Mouse (Mus musculus) liver, embryonic 11.5 days (tissue): ENCODE measurements at regions not wholly inside any gene's neighbourhood (a gene's known extent, or its start where the extent isn't known, plus 50 kb on each side); places are given as distances from the start of the nearest gene placed in this dataset.

Experiments used
- ATAC-seq: fragments of 200-750 bp; cut with Nextera tagmentation; replicated peaks from 2 replicates; pipeline ENCODE4 v1.8.0; 2017; ENCODE audit warnings: moderate number of reproducible peaks, mild to moderate bottlenecking, moderate TSS enrichment, moderate library complexity; ENCODE audit not compliant: low FRiP score
- DNase-seq: peaks from one replicate; pipeline ENCODE4 v3.0.0-alpha.2; 2017; ENCODE audit warnings: low spot score
- H3K27ac ChIP-seq: fragments of 300-500 bp; sonication (generic); 2 replicates; pipeline ENCODE4 v1.5.1; 2014; ENCODE audit warnings: mild to moderate bottlenecking, low read depth, low read length, control low read depth
- H3K27me3 ChIP-seq: fragments of 300-500 bp; sonication (generic); replicated peaks from 2 replicates; pipeline ENCODE4 v1.6.1; 2014; ENCODE audit warnings: low read length, mixed read lengths; ENCODE audit not compliant: control insufficient read depth, insufficient read depth
- H3K36me3 ChIP-seq: fragments of 300-500 bp; sonication (generic); 2 replicates; pipeline ENCODE4 v1.6.1; 2014; ENCODE audit warnings: mild to moderate bottlenecking, low read length, moderate library complexity, mixed read lengths; ENCODE audit not compliant: control insufficient read depth, insufficient read depth
- H3K4me1 ChIP-seq: fragments of 300-500 bp; sonication (generic); replicated peaks from 2 replicates; pipeline ENCODE4 v1.6.1; 2014; ENCODE audit warnings: low read length, mixed read lengths; ENCODE audit not compliant: control insufficient read depth, insufficient read depth
- H3K4me2 ChIP-seq: fragments of 300-500 bp; sonication (generic); 2 replicates; pipeline ENCODE4 v1.6.1; 2014; ENCODE audit warnings: mild to moderate bottlenecking, control low read depth, moderate library complexity
- H3K4me3 ChIP-seq: fragments of 300-500 bp; sonication (generic); 2 replicates; pipeline ENCODE4 v1.5.1; 2014; ENCODE audit warnings: low read depth, low read length, control low read depth
- H3K9ac ChIP-seq: fragments of 300-500 bp; sonication (generic); 2 replicates; pipeline ENCODE4 v1.6.1; 2014; ENCODE audit warnings: low read depth, low read length, control low read depth
- H3K9me3 ChIP-seq: fragments of 300-500 bp; sonication (generic); 2 replicates; pipeline ENCODE4 v1.6.1; 2016; ENCODE audit warnings: low read length, inconsistent platforms, mixed read lengths; ENCODE audit not compliant: control insufficient read depth
- WGBS: fragments of 180-500 bp; shearing (Covaris S2); extraction: QIAGEN DNeasy Blood & Tissue Kit; methylation state at CpG from one replicate; pipeline ENCODE4 v1.1.7; 2014; 5-methylcytosine and 5-hydroxymethylcytosine counted together

DNA sequence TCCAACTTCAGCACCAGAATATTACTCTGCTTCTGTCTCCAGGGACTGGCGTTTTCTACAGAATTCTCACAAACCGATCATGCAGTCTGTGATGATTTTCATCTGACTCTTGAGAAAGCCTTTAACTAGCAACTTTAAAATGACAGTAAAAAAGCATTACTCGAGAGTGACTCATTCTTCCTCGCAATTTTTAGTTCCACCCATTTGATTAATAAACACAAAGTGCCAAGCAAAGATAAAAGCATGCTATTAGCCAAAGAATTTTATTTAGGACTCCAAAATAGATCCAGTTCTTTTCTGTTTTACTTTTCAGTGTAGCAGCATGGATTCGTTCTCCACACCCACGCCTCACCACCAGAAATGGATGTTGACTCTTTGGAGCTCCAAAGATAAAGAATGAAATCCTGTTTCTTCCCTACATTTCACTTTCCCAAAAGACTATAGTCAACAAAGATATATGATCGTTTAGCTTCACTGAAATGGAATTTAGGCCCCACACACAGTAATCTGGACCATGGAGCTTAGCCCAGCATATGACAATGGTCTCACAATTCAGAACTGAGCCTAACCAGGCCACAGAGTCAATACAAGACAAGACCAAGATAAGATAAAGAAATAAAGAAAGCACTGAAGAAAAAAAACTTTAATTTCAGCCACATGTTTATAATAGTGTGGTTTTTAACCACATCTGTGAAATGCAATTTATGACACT lies 486.5 kb upstream of the C030005K15Rik start:
- H3K27me3 ChIP-seq = no peaks in the 10 kb centered on the region
- no peak overlapping the region for H3K4me2 ChIP-seq
- no peaks in the 10 kb centered on the region for H3K4me1 ChIP-seq
- no peaks in the 10 kb centered on the region for H3K36me3 ChIP-seq
- H3K9ac ChIP-seq = no peak overlapping the region
- no peaks in the 10 kb centered on the region for H3K9me3 ChIP-seq
- DNase-seq (no peak), ATAC-seq (no peak)
- no peak overlapping the region for H3K27ac ChIP-seq
- no peak overlapping the region for H3K4me3 ChIP-seq
- 62% methylated on average over 7 of the region's 7 CpGs for WGBS

DNA sequence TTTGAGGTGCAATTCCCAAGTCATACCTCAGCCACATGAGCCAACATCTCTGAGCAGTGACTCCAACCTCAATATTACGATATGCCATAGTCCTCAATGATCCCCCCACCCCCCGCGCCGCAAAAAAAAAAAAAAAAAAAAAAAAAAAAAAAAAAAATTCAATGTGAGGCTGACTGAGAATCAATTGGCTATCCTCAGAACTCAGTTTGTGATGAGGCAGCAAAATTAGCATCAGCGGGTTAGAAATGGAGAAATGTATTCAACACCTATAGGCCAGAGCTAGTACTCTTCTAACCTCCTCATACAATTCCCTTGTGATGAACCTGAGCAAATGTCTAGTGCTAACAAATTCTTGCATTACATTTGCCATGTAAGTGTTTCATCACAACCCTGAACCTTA lies 504.5 kb upstream of the C030005K15Rik start:
- no peaks in the 10 kb centered on the region for H3K27me3 ChIP-seq
- DNase-seq (no peak), ATAC-seq (no peak)
- H3K4me1 ChIP-seq = no peaks in the 10 kb centered on the region
- no peak overlapping the region for H3K4me2 ChIP-seq
- H3K4me3 ChIP-seq = no peak overlapping the region
- no peak overlapping the region for H3K9ac ChIP-seq
- H3K9me3 ChIP-seq = no peaks in the 10 kb centered on the region
- WGBS = 85% methylated on average over 5 of the region's 5 CpGs
- H3K27ac ChIP-seq = no peak overlapping the region
- no peaks in the 10 kb centered on the region for H3K36me3 ChIP-seq

DNA sequence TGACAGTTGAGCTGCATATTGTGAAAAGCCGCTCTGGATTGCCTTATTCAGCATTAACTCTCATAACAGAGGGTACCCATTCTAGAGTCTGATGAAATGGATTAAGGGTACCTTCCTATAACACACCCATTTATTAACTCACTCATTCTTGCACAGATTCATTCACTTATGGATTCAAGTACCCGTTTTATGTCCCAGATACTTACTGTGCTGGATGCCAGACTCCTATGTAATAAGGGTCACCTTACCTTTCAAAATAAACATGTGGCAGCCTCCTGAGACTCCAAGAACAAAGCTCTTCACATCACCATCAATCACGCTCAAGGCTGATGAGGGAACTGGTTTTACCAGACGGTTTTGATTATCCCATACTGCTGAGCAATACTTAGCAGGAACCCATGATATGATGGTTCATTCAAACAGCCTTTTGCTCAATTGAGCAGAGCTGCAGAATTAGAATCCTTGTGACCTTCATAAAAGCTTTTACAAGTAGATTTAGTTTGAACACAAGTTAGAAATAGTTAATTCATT lies 505.2 kb upstream of the C030005K15Rik start:
- Histone ChIP-seq H3K27ac (no peak overlapping the region), H3K9ac (no peak overlapping the region), H3K4me3 (no peak overlapping the region), H3K27me3 (no peaks in the 10 kb centered on the region), H3K36me3 (no peaks in the 10 kb centered on the region), H3K4me1 (no peaks in the 10 kb centered on the region), H3K9me3 (no peaks in the 10 kb centered on the region), H3K4me2 (no peak overlapping the region)
- DNase-seq (no peak), ATAC-seq (no peak)
- WGBS = 70% methylated on average over 4 of the region's 4 CpGs

GRCm38 (mm10) chr10:98248311-98248710 lies 521.8 kb upstream of the C030005K15Rik start:
- Histone ChIP-seq H3K4me3 (no peak overlapping the region), H3K36me3 (no peaks in the 10 kb centered on the region), H3K27ac (no peak overlapping the region), H3K27me3 (no peaks in the 10 kb centered on the region), H3K4me2 (no peak overlapping the region), H3K9me3 (no peaks in the 10 kb centered on the region), H3K4me1 (no peaks in the 10 kb centered on the region), H3K9ac (no peak overlapping the region)
- WGBS = 74% methylated on average over 1 of the region's 1 CpGs
- ATAC-seq (no peak), DNase-seq (no peak)

DNA sequence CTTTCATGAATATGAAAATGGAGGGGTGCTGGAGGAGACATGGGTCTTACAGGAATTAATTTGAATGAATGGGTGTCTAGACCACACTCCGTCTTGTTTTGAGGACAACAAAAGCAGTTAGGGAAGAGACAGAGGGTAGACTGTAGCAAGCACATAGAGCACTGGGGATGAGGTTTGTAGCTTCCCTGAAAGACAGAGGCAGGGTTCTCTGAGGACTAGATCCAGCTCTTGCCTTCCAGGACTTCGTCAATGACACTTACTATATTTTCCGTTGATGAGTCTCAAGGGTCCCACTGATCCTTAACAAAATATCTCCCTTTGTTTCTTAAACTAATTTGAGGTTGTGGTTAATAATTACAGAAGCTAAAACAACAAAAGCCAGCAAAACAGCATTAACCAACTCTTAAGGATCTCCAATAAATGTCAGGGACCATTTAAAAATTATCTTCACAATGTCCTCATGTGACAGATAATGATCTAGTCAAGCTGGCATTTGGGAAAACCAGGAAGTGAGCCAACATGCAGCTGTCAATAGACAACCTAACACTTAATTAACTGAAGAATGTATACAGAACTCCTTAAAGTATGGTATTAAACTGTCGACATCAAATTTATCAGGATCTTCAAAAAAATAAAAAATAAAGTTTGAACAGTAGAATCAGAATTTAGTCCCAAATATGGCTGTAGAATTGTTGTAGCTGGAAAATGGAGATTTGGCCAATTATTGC lies 531.6 kb upstream of the C030005K15Rik start:
- 71% methylated on average over 4 of the region's 4 CpGs for WGBS
- no peak overlapping the region for H3K9ac ChIP-seq
- no peaks in the 10 kb centered on the region for H3K27me3 ChIP-seq
- DNase-seq = no peak
- ATAC-seq = no peak
- H3K4me1 ChIP-seq = no peaks in the 10 kb centered on the region
- H3K9me3 ChIP-seq = no peaks in the 10 kb centered on the region
- H3K27ac ChIP-seq = no peak overlapping the region
- no peak overlapping the region for H3K4me2 ChIP-seq
- no peak overlapping the region for H3K4me3 ChIP-seq
- H3K36me3 ChIP-seq = no peaks in the 10 kb centered on the region

DNA sequence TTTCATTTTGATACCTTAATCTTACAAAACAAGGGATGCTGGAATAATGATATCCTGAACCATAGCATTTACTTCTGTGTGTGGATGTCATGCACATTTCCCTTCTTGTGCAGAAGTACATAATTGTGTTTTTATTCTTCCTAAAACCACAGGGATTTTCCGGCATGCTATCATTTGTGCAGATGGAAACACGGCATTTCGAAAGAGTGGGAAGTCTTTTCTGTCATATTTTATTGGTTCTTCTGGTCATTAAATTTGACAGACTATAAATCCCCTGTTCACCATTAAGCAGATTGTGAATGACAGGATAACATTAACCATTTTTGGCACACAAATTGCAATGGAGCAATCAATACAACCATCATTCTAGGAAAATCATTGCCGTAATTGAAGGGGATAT lies 532.7 kb upstream of the C030005K15Rik start:
- 89% methylated on average over 4 of the region's 4 CpGs for WGBS
- Histone ChIP-seq H3K27ac (no peak overlapping the region), H3K9ac (no peak overlapping the region), H3K4me2 (no peak overlapping the region), H3K36me3 (no peaks in the 10 kb centered on the region), H3K4me3 (no peak overlapping the region), H3K27me3 (no peaks in the 10 kb centered on the region), H3K4me1 (no peaks in the 10 kb centered on the region), H3K9me3 (no peaks in the 10 kb centered on the region)
- no peak for DNase-seq
- ATAC-seq = no peak

DNA sequence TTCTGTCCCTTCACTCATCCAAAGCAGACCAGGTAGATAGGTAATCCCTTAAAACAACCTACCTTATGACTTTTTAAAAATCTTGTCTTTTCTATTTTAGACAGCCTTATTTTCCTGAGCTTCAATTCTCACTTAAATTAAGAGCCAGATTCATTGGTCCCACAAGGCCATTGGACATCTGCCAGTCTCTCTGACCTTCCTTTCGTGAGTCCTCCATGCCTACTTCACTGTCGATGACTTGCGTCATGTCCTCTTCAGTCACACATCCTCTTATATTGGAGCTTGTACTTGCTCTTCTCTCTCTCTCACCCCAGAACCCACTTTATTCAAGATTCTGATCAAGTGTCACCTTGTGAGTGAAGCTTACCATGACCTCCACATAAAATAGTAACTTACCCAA lies 542.0 kb upstream of the C030005K15Rik start:
- no peaks in the 10 kb centered on the region for H3K36me3 ChIP-seq
- H3K4me1 ChIP-seq = no peaks in the 10 kb centered on the region
- no peak overlapping the region for H3K27ac ChIP-seq
- no peaks in the 10 kb centered on the region for H3K9me3 ChIP-seq
- no peaks in the 10 kb centered on the region for H3K27me3 ChIP-seq
- WGBS = 89% methylated on average over 3 of the region's 3 CpGs
- ATAC-seq (no peak), DNase-seq (no peak)
- no peak overlapping the region for H3K9ac ChIP-seq
- H3K4me2 ChIP-seq = no peak overlapping the region
- no peak overlapping the region for H3K4me3 ChIP-seq

DNA sequence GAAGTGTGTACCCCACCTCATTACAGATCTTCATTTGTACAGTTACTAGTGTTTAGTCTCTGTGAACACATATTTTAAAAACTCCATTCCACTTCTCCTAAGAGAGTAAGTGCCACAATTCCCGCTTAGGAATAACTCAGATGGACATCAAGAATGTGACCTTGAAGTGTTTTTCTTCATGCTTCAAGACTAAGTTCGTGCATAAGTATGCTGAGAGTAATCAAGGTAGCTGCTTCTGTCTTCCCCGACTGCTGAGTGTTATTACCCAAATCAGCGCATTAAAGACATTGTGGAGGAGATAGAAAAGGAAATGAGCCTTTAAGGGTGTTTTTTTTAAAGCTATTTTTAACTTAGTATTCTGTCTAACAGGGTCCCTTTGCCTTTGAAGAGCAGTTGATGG lies 565.1 kb upstream of the C030005K15Rik start:
- Histone ChIP-seq H3K27me3 (no peaks in the 10 kb centered on the region), H3K4me2 (no peak overlapping the region), H3K4me3 (no peak overlapping the region), H3K9ac (no peak overlapping the region), H3K36me3 (no peaks in the 10 kb centered on the region), H3K4me1 (no peaks in the 10 kb centered on the region), H3K9me3 (no peaks in the 10 kb centered on the region), H3K27ac (no peak overlapping the region)
- 48% methylated on average over 4 of the region's 4 CpGs for WGBS
- ATAC-seq (no peak), DNase-seq (no peak)

- Histone ChIP-seq H3K36me3 (no peaks in the 10 kb centered on the region), H3K4me3 (no peak overlapping the region), H3K9me3 (no peaks in the 10 kb centered on the region), H3K4me1 (no peaks in the 10 kb centered on the region), H3K4me2 (no peak overlapping the region), H3K27me3 (no peaks in the 10 kb centered on the region), H3K9ac (no peak overlapping the region), H3K27ac (no peak overlapping the region)
- ATAC-seq (no peak), DNase-seq (no peak)
- WGBS = 31% methylated on average over 2 of the region's 2 CpGs
Measured at GRCm38 (mm10) chr10:98292140-98292539, 565.6 kb upstream of the C030005K15Rik start.
